Mouse (Mus musculus) c-Kit-positive CD71-positive TER-119-negative erythroid progenitor cells, embryonic 14.5 days (primary cell): ENCODE data around the gene Iqgap1.

Experiments used
- DNase-seq: peaks from one replicate; pipeline ENCODE4 v3.0.0-alpha.2; 2013; ENCODE audit warnings: low read depth

The Iqgap1 gene

GRCm38 (mm10) chr7:80715306-80715705, 110.5 kb downstream of the Iqgap1 start:
- DNase-seq = no peak

GRCm38 (mm10) chr7:80711496-80711895, 114.3 kb downstream of the Iqgap1 start:
- DNase-seq = no peak

- no peak for DNase-seq
These were observed 115.4 kb downstream of the Iqgap1 start for GRCm38 (mm10) chr7:80710333-80710732.

GRCm38 (mm10) chr7:80704066-80704465, 121.7 kb downstream of the Iqgap1 start:
- DNase-seq = no peak

- DNase-seq = peak; percentile 86
These were observed 123.3 kb downstream of the Iqgap1 start for GRCm38 (mm10) chr7:80702510-80702909.

GRCm38 (mm10) chr7:80699709-80700108, 126.1 kb downstream of the Iqgap1 start:
- no peak for DNase-seq

- DNase-seq = no peak
These were observed 126.8 kb downstream of the Iqgap1 start for GRCm38 (mm10) chr7:80698940-80699339.

- DNase-seq = no peak
These were observed 127.9 kb downstream of the Iqgap1 start for GRCm38 (mm10) chr7:80697859-80698258.

GRCm38 (mm10) chr7:80696903-80697302, 128.9 kb downstream of the Iqgap1 start:
- DNase-seq = no peak

GRCm38 (mm10) chr7:80696334-80696733, 129.4 kb downstream of the Iqgap1 start:
- DNase-seq = no peak

GRCm38 (mm10) chr7:80692472-80692871, 133.3 kb downstream of the Iqgap1 start:
- no peak for DNase-seq

- DNase-seq = no peak
These were observed 134.6 kb downstream of the Iqgap1 start for GRCm38 (mm10) chr7:80691131-80691530.

GRCm38 (mm10) chr7:80689221-80689591, 136.6 kb downstream of the Iqgap1 start:
- DNase-seq = no peak

GRCm38 (mm10) chr7:80688556-80689220, 137.1 kb downstream of the Iqgap1 start, which contains the start of gene Crtc3:
Crtc3 (minus strand) TSS chr7:80688877.
- DNase-seq = no peak

- DNase-seq = no peak
These were observed 137.8 kb downstream of the Iqgap1 start for GRCm38 (mm10) chr7:80687721-80688555.

- DNase-seq = no peak
These were observed 140.1 kb downstream of the Iqgap1 start for GRCm38 (mm10) chr7:80685639-80686038.

- DNase-seq = no peak
These were observed 143.1 kb downstream of the Iqgap1 start for GRCm38 (mm10) chr7:80682630-80683029.

- no peak for DNase-seq
These were observed 145.4 kb downstream of the Iqgap1 start for GRCm38 (mm10) chr7:80680218-80680847.

GRCm38 (mm10) chr7:80672323-80672722, 153.5 kb downstream of the Iqgap1 start:
- no peak for DNase-seq

GRCm38 (mm10) chr7:80670889-80671288, 154.9 kb downstream of the Iqgap1 start:
- DNase-seq = no peak

- no peak for DNase-seq
These were observed 158.6 kb downstream of the Iqgap1 start for GRCm38 (mm10) chr7:80667190-80667589.

- DNase-seq = no peak
These were observed 159.4 kb downstream of the Iqgap1 start for GRCm38 (mm10) chr7:80666198-80666915.
